Comparison of ENCODE assay signal across 16 mouse cellular contexts in genomic region chr13:103807464-103807863, GRCm38 (mm10).
"Had no signal": no experiment of that assay in that cellular context is flagged by ENCODE, and none has a peak within 500 bp of the region (broad histone marks: within the 10 kb centered on the region; RNA-seq: fewer than 3 reads in every experiment).

No protein-coding gene starts in this region.

- H3K27me3 ChIP-seq: kidney, embryonic 15.5 days; liver, embryonic 15.5 days; midbrain, embryonic 12.5 days; neural tube, embryonic 15.5 days had no signal

- H3K27ac ChIP-seq: kidney, embryonic 15.5 days; left cerebral cortex, adult 2 months; limb, embryonic 10.5 days; liver, embryonic 15.5 days; midbrain, embryonic 12.5 days; neural tube, embryonic 15.5 days had no signal

- ATAC-seq: lung, postnatal 0 days had no signal

- H3K4me2 ChIP-seq: kidney, embryonic 15.5 days; liver, embryonic 11.5 days; liver, embryonic 15.5 days; midbrain, embryonic 12.5 days; neural tube, embryonic 15.5 days had no signal

- DNase-seq: kidney, postnatal 14 days; lung, adult 2 months; lung, postnatal 36 days; right cerebral cortex, postnatal 4 days; spleen, adult 18-20 months; thymus, adult 18-20 months; thymus, postnatal 14 days had no signal

- H3K9ac ChIP-seq: kidney, embryonic 15.5 days; liver, embryonic 15.5 days; midbrain, embryonic 12.5 days; neural tube, embryonic 15.5 days had no signal

- H3K4me3 ChIP-seq: kidney, embryonic 15.5 days; left cerebral cortex, adult 2 months; limb, embryonic 10.5 days; liver, embryonic 15.5 days; midbrain, embryonic 12.5 days; myocyte; neural tube, embryonic 15.5 days had no signal

- H3K4me1 ChIP-seq: kidney, embryonic 15.5 days; limb, embryonic 10.5 days had no signal

- H3K9me3 ChIP-seq: kidney, embryonic 15.5 days; limb, embryonic 10.5 days; liver, embryonic 15.5 days; midbrain, embryonic 12.5 days; neural tube, embryonic 15.5 days had no signal

- H3K36me3 ChIP-seq: liver, embryonic 15.5 days; midbrain, embryonic 12.5 days; neural tube, embryonic 15.5 days had no signal
